Mouse (Mus musculus): ENCODE results near the gene Gm5916.

Gm5916 gene

GRCm38 (mm10) chr9:36128679-36129078 is at the start of gene Gm5916:
Gene Gm5916, minus strand, starts transcription at chr9:36128779.
- DNase-seq (ENCODE audit: low spot score), result no peak

Measured in embryo, embryonic 10 days (tissue).